Mouse (Mus musculus) liver, adult 2 months (tissue): ENCODE data around the gene Pkn3.

Experiments
- CTCF ChIP-seq: fragments of 200-500 bp; IDR thresholded peaks from 2 replicates; pipeline ENCODE4 v1.5.1; 2011; ENCODE audit warnings: low read depth, low read length, control low read depth
- POLR2A ChIP-seq: fragments of 200-500 bp; IDR thresholded peaks from 2 replicates; pipeline ENCODE4 v1.6.1; 2011; ENCODE audit warnings: low read length, control low read depth; ENCODE audit not compliant: insufficient read depth; ENCODE audit errors: extremely low read depth

- TF ChIP-seq POLR2A (no peak), CTCF (no peak)
These were observed 22.7 kb downstream of the Pkn3 start for GRCm38 (mm10) chr2:30100214-30100613.
